Mouse (Mus musculus) right cerebral cortex, adult 18-20 months (tissue): ENCODE results near the gene Trex1.
A peak's percentile ranks its signal among the peaks of the same experiment; 100 is the strongest.

Experiments
- DNase-seq: peaks from one replicate; pipeline ENCODE4 v3.0.0; 2022; ENCODE audit warnings: mixed read lengths

Gene Trex1

DNA sequence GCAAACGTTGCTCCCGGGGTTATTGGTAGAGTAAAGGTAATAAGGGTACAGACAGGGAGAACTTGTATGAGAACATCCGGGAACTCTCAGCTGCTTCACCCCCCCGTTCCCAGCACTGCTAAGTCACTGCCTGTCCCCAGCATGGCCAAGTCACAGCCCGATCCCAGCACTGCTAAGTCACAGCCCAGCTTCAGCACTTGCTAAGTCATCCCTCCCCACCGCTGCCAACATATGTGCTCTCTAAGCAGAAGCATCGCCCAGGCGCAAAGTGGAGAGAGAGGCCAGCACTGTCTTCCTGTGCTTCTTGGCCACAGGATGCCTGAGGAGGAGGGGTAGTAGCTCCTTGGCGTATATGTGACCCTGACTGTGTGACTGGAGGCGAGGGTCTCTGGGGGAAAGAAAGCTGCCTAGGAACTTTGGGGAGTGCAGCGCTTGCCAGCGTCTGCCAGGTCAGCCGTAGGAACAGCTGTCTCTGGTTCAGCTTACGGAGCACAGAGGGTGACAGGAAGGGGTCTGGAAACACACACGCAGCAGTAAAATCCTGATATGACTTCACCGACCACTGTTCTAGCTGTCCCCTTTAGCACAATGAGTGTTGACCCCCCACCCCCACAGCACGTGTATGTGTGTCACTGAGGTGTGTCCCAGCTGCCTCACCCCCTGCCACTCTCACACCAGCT lies 49.8 kb downstream of the Trex1 start:
- peak; percentile 77 for DNase-seq

DNA sequence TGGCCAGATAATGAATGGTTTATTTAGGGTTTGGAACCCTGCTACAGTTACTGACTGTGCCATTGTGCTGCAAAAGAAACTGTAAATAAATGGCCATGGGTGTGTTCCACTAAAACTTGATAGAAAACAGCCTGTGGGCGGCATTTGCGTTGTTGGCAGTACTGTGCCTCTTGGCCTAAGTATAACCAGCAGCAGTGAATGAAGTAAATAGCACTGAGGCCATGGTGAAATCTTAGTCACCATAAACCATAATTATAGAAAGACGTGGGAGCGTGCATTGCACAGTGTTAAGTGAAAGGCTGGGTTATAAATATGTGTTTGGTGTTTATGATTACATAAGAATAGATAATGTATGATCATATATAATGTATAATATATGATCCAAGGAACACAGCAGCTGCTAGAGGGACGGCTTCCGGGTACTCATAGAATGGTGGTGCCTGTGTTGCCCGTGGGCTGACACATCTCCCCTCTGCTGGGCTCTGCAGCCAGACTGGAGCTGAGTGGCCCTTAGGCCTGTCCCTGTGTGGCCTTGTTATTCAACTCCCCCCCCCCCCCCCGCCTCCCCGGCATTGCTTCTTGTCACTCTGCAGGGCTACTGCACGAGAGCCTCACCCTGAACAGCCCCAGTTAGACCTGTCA lies 50.4 kb downstream of the Trex1 start:
- peak; percentile 75 for DNase-seq

DNA sequence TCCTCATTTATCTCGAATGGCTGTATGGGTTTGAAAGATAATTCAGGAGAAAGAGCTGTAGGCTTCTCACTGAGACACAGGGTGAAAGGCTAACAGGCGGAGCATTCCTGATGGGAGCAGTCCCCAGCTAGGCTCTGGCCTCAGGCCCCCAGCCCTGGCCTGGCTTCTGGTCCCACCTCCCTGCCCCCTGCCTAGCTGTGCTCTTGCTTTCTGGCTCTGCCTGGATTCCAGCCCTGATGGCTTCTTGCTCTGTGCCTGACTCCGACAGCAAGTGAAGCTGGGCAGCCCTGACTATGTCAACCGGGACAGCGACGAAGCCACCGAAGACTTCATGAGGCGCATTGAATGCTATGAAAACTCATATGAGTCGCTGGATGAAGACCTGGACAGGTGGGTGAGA lies 51.5 kb downstream of the Trex1 start:
- DNase-seq = no peak
